Mouse (Mus musculus) limb, embryonic 11.5 days (tissue): ENCODE measurements around the gene Tlr5. TPM values are rescaled to one million over a fixed set of nuclear protein-coding genes. Genes with fewer than 3 reads are reported as not detected.

Source experiments
- ATAC-seq: fragments of 200-750 bp; cut with Nextera tagmentation; 2 replicates; pipeline ENCODE4 v1.8.0; 2017; ENCODE audit warnings: low read depth; ENCODE audit not compliant: insufficient number of reproducible peaks, low FRiP score, low TSS enrichment
- DNase-seq: peaks from one replicate; pipeline ENCODE4 v3.0.0-alpha.2; 2015; ENCODE audit warnings: low spot score
- H3K27ac ChIP-seq: fragments of 300-500 bp; sonication (generic); replicated peaks from 2 replicates; pipeline ENCODE4 v1.5.1; 2014; ENCODE audit warnings: low read depth, mild to moderate bottlenecking, low read length
- H3K27me3 ChIP-seq: fragments of 300-500 bp; sonication (generic); 2 replicates; pipeline ENCODE4 v1.6.1; 2014; ENCODE audit warnings: mild to moderate bottlenecking, low read length, mixed read lengths; ENCODE audit not compliant: control insufficient read depth, insufficient read depth
- H3K36me3 ChIP-seq: fragments of 300-500 bp; sonication (generic); 2 replicates; pipeline ENCODE4 v1.6.1; 2014; ENCODE audit warnings: mild to moderate bottlenecking, low read length, moderate library complexity, mixed read lengths; ENCODE audit not compliant: control insufficient read depth, insufficient read depth
- H3K4me1 ChIP-seq: fragments of 300-500 bp; sonication (generic); 2 replicates; pipeline ENCODE4 v1.6.1; 2014; ENCODE audit warnings: low read length, mixed read lengths; ENCODE audit not compliant: control insufficient read depth, insufficient read depth
- H3K4me2 ChIP-seq: fragments of 300-500 bp; sonication (generic); 2 replicates; pipeline ENCODE4 v1.6.1; 2014; ENCODE audit warnings: low read depth, mild to moderate bottlenecking, moderate library complexity; ENCODE audit not compliant: severe bottlenecking
- H3K4me3 ChIP-seq: fragments of 300-500 bp; sonication (generic); 2 replicates; pipeline ENCODE4 v1.5.1; 2014; ENCODE audit warnings: low read depth, low read length
- H3K9ac ChIP-seq: fragments of 300-500 bp; sonication (generic); 2 replicates; pipeline ENCODE4 v1.6.1; 2014; ENCODE audit warnings: mild to moderate bottlenecking, low read length
- H3K9me3 ChIP-seq: fragments of 300-500 bp; sonication (generic); 2 replicates; pipeline ENCODE4 v1.6.1; 2016; ENCODE audit warnings: low read length; ENCODE audit not compliant: control insufficient read depth
- WGBS: fragments of 180-500 bp; shearing (Covaris S2); extraction: QIAGEN DNeasy Blood & Tissue Kit; methylation state at CpG from one replicate; pipeline ENCODE4 v1.1.7; 2014; 5-methylcytosine and 5-hydroxymethylcytosine counted together
- polyA plus RNA-seq: library from polyadenylated mRNA; unstranded; fragments of >200 nt; fragmentation: Nextera tagmentation; extraction: Ambion mirVana; gene quantifications from 2 replicates; pipeline ENCODE4 v1.2.1, GENCODE M21; 2014

Gene Tlr5
- polyA plus RNA-seq, 1 experiment from 2014 or later = 0.92 TPM

DNA sequence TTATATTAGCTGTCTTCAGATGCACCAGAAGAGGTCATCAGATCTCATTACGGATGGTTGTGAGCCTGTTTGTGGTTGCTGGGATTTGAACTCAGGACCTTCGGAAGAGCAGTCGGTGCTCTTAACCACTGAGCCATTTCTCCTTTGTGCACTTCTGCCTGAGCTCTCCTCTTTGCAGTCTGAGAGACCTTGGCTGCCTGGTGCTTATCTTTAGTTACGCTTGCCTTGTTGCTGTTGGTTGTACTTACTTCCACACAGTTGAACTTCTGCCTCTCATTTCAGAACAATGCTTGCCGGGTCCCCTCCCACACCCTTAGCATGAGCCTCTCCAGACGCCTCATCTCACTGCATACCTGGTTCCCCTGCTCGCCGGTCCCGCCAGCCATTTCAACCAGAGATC lies 14.1 kb downstream of the Tlr5 start:
- no peaks in the 10 kb centered on the region for H3K9me3 ChIP-seq
- ATAC-seq (no peak), DNase-seq (no peak)
- H3K27me3 ChIP-seq = no peaks in the 10 kb centered on the region
- no peak overlapping the region for H3K4me2 ChIP-seq
- no peaks in the 10 kb centered on the region for H3K36me3 ChIP-seq
- 91% methylated on average over 9 of the region's 9 CpGs for WGBS
- H3K27ac ChIP-seq = no peak overlapping the region
- no peak overlapping the region for H3K9ac ChIP-seq
- H3K4me3 ChIP-seq = no peak overlapping the region
- H3K4me1 ChIP-seq = no peaks in the 10 kb centered on the region

DNA sequence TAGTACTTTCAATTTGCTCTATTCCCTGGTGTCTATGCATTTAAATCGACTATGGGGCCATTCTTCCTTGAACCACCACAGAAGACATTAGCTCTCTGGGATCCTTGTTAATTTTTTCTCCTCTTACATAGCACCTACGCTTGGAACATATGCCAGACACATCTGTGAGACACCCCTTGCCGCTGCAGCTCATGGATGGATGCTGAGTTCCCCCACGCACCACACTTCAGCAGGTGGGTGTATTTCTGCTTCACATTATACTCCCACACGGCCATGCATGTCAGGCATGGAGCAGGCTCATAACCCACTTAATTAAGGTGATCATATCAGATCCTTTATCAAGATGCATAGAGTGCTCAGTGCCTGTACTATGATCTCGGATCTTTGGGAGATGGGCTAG lies 17.7 kb downstream of the Tlr5 start:
- Histone ChIP-seq H3K4me3 (no peak overlapping the region), H3K9me3 (no peaks in the 10 kb centered on the region), H3K36me3 (no peaks in the 10 kb centered on the region), H3K4me1 (no peaks in the 10 kb centered on the region), H3K4me2 (no peak overlapping the region), H3K27me3 (no peaks in the 10 kb centered on the region), H3K9ac (no peak overlapping the region), H3K27ac (no peak overlapping the region)
- 91% methylated on average over 6 of the region's 6 CpGs for WGBS
- DNase-seq (no peak), ATAC-seq (no peak)

DNA sequence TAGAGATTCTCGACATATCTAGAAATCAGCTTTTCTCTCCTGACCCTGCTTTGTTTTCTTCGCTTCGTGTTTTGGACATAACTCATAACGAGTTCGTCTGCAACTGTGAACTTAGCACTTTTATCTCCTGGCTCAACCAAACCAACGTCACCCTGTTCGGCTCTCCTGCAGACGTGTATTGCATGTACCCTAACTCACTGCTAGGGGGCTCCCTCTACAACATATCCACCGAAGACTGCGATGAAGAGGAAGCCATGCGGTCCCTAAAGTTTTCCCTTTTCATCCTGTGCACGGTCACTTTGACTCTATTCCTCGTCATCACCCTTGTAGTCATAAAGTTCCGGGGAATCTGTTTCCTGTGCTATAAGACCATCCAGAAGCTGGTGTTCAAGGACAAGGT lies 20.2 kb downstream of the Tlr5 start:
- no peak overlapping the region for H3K27ac ChIP-seq
- DNase-seq (no peak), ATAC-seq (no peak)
- no peaks in the 10 kb centered on the region for H3K4me1 ChIP-seq
- no peak overlapping the region for H3K4me2 ChIP-seq
- no peaks in the 10 kb centered on the region for H3K27me3 ChIP-seq
- H3K4me3 ChIP-seq = no peak overlapping the region
- no peaks in the 10 kb centered on the region for H3K36me3 ChIP-seq
- H3K9me3 ChIP-seq = no peaks in the 10 kb centered on the region
- H3K9ac ChIP-seq = no peak overlapping the region
- 76% methylated on average over 14 of the region's 14 CpGs for WGBS

DNA sequence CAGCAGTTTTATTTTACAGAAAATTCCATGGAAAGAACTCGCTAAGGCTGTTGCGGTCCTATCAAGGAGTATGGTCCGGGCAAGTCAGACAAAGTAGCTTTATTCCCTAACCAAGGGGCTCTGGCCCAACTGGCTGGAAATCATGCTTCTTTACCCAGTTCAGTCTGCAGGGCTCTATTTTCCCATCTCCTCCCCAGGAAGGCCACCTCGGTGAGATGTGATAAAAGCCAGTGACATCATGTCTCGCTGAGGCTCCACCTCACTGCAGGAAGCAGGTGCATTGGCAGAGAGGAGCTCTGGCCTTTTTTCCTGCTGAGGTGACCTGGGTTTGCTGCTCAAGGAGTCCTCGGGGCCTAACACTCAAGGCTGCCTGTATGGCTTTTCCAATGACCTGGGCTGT lies 26.1 kb downstream of the Tlr5 start:
- no peak overlapping the region for H3K4me3 ChIP-seq
- H3K27ac ChIP-seq = no peak overlapping the region
- H3K9me3 ChIP-seq = no peaks in the 10 kb centered on the region
- no peak overlapping the region for H3K4me2 ChIP-seq
- DNase-seq (no peak), ATAC-seq (no peak)
- H3K4me1 ChIP-seq = 0 out of 2 replicates have a peak, but pooled peaks cover 2% of the 10 kb centered on the region
- H3K9ac ChIP-seq = no peak overlapping the region
- 65% methylated on average over 6 of the region's 6 CpGs for WGBS
- no peaks in the 10 kb centered on the region for H3K36me3 ChIP-seq
- H3K27me3 ChIP-seq = no peaks in the 10 kb centered on the region

DNA sequence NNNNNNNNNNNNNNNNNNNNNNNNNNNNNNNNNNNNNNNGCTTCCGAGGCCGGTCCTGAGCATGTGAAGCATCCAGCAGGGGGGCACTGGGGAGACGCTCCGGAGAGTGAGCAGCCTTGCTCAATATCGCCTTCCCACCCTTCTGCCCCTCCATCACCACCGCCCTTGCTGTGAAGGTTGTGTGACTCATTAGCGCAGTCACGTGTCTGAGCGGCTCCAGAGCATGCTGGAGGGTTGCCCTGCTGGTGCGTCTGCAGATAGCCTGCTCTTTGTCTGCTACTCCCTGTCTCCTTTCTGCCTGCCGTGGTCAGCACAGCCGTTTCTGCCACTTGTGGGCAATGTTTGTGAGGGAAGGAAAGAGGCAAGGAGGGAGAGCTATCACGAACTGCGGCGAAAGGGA lies 28.4 kb downstream of the Tlr5 start:
- Histone ChIP-seq H3K4me2 (peak overlapping the region; percentile 46), H3K4me1 (0 out of 2 replicates have a peak, but pooled peaks cover 2% of the 10 kb centered on the region), H3K9me3 (no peaks in the 10 kb centered on the region), H3K27ac (no peak overlapping the region), H3K36me3 (no peaks in the 10 kb centered on the region), H3K9ac (peak overlapping the region; percentile 65), H3K4me3 (peak overlapping the region; percentile 19; the same call in 1 of the 2 replicates), H3K27me3 (no peaks in the 10 kb centered on the region)
- DNase-seq (peak; percentile 98), ATAC-seq (peak; percentile 93)
- WGBS = 2% methylated on average over 13 of the region's 15 CpGs

DNA sequence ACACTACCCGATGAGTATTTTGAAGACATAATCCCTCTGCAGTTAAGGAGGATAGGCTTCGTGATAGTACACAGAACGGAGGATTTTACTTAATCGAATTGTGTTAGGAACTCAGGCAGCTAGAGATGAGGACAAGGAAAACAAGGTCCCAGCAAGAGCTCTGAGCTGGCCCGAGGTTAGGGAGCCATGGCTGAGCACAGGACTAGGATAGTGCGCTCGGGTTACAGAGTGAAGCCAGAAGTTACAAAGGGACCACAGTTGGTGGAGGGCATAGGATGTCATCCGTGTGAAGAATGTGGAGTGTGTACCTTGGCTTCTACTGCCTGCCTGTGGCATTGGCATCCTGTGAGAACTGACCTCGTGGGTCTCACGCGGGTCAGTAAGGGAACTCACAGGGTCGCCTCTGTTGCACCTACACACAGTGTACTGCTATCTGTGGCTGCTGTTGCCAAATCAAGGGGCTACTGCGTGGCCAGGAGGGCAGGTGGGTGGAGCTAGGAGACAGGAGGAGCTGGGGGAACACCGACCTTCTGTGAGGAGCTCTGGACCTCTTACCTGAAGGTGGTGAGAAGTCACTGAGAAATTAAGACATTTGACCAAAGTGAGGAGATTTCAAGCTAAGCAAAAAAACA lies 29.0 kb downstream of the Tlr5 start:
- WGBS = 57% methylated on average over 14 of the region's 14 CpGs
- Histone ChIP-seq H3K9ac (peak overlapping the region; percentile 65), H3K4me3 (peak overlapping the region; percentile 19; the same call in 1 of the 2 replicates), H3K27me3 (no peaks in the 10 kb centered on the region), H3K4me2 (peak overlapping the region; percentile 46), H3K27ac (no peak overlapping the region), H3K4me1 (0 out of 2 replicates have a peak, but pooled peaks cover 2% of the 10 kb centered on the region), H3K9me3 (no peaks in the 10 kb centered on the region), H3K36me3 (no peaks in the 10 kb centered on the region)
- no peak for DNase-seq
- ATAC-seq = no peak

DNA sequence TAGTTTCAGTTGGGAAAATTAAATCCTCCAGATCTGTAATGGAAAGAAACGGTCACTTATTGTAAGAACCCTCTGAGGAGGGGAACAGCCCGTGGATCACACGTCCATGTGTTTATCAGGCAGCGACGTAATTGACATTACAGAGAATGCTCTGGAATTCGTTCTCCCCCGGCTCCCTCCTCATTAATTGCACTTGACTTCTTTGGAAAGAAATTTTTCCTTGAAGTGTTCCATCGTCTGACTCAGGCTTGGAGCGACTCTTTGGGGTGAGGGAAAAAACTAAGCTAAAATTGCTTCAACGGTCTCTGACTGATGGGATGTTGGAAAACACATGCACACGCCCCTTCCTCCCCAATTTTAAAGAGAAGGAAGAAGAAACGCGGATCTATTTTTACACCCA lies 31.7 kb downstream of the Tlr5 start:
- no peaks in the 10 kb centered on the region for H3K36me3 ChIP-seq
- WGBS = 60% methylated on average over 13 of the region's 13 CpGs
- H3K27ac ChIP-seq = no peak overlapping the region
- H3K4me2 ChIP-seq = no peak overlapping the region
- no peak overlapping the region for H3K9ac ChIP-seq
- ATAC-seq (no peak), DNase-seq (no peak)
- H3K9me3 ChIP-seq = no peaks in the 10 kb centered on the region
- H3K4me3 ChIP-seq = no peak overlapping the region
- H3K27me3 ChIP-seq = no peaks in the 10 kb centered on the region
- H3K4me1 ChIP-seq = 0 out of 2 replicates have a peak, but pooled peaks cover 2% of the 10 kb centered on the region

DNA sequence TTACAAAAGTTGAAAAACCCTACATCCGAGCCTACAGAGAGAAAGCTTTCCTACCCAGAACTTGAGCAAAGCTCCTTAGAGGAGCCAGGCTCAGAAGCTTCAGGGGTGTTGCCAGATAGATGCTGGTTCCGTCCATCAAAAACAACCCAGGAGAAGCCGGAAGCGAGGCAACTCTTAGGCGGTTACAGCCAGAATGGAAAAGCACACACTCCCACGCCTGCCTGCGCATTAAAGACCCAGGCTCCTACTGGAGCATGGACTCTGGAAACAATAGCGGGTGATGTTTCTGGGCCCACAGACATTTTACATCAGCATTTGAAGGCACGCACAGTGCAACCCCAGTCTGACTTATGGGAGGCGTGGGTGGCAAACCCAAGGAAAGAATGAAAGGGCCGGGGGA lies 32.2 kb downstream of the Tlr5 start:
- Histone ChIP-seq H3K4me1 (0 out of 2 replicates have a peak, but pooled peaks cover 2% of the 10 kb centered on the region), H3K4me2 (no peak overlapping the region), H3K36me3 (no peaks in the 10 kb centered on the region), H3K27me3 (no peaks in the 10 kb centered on the region), H3K9me3 (no peaks in the 10 kb centered on the region), H3K27ac (no peak overlapping the region), H3K9ac (no peak overlapping the region), H3K4me3 (no peak overlapping the region)
- DNase-seq (no peak), ATAC-seq (no peak)
- WGBS = 91% methylated on average over 11 of the region's 11 CpGs

DNA sequence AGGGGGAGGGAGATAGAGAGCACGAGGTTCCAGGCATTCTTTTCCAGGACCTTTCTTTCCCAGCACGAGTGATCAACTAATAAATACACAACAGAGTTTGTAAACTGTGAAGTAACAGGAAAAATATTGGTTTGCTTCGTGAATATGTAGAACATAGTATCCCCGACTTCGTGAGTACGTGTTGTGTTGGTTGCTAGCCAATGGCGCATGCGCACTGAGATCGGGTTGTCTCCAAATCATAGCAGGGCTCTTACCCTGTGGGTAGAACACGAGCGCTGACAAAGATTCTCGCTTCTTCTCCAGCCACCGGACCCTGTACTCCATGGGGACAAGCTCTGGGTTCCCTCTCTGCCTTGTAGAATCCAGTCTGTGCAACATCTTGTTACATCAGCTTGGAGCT lies 33.2 kb downstream of the Tlr5 start:
- H3K4me1 ChIP-seq = 0 out of 2 replicates have a peak, but pooled peaks cover 2% of the 10 kb centered on the region
- no peaks in the 10 kb centered on the region for H3K9me3 ChIP-seq
- DNase-seq (no peak), ATAC-seq (no peak)
- H3K4me3 ChIP-seq = no peak overlapping the region
- H3K4me2 ChIP-seq = no peak overlapping the region
- no peaks in the 10 kb centered on the region for H3K36me3 ChIP-seq
- H3K27ac ChIP-seq = no peak overlapping the region
- no peak overlapping the region for H3K9ac ChIP-seq
- H3K27me3 ChIP-seq = no peaks in the 10 kb centered on the region
- WGBS = 94% methylated on average over 13 of the region's 13 CpGs
